Mouse (Mus musculus) lung, postnatal 0 days (tissue): ENCODE measurements around the gene Mrvi1.

Experiments used
- CTCF ChIP-seq: IDR thresholded peaks from 2 replicates; pipeline ENCODE4 v1.5.1; 2016; ENCODE audit warnings: antibody characterized with exemption, mild to moderate bottlenecking
- EP300 ChIP-seq: IDR thresholded peaks from 2 replicates; pipeline ENCODE4 v1.6.1; 2016; ENCODE audit warnings: antibody characterized with exemption, mild to moderate bottlenecking, control low read depth

GRCm38 (mm10) chr7:110896453-110896852 is 85.8 kb downstream of the Mrvi1 start:
- TF ChIP-seq EP300 (no peak), CTCF (no peak)
